Mouse (Mus musculus): ENCODE measurements around the gene Rpusd1. TPM values are rescaled to one million over a fixed set of nuclear protein-coding genes. Genes with fewer than 3 reads are reported as not detected.
A peak's percentile ranks its signal among the peaks of the same experiment; 100 is the strongest.

The Rpusd1 gene
- polyA plus RNA-seq, 1 experiment = 13.0 TPM

- Histone ChIP-seq H3K4me3 (no peak overlapping the region), H3K36me3 (ENCODE audit: control insufficient read depth, insufficient read depth) (no peaks in the 10 kb centered on the region), H3K4me2 (ENCODE audit: low read depth) (peak overlapping the region; percentile 68), H3K27me3 (ENCODE audit: control insufficient read depth, insufficient read depth, insufficient read length) (no peaks in the 10 kb centered on the region), H3ac (ENCODE audit: control insufficient read depth, insufficient read length) (no peak overlapping the region), H3K79me2 (ENCODE audit: control insufficient read depth, insufficient read depth) (no peaks in the 10 kb centered on the region)
- no peak for TF ChIP-seq POLR2A (IDR thresholded peaks at IDR 0.05; ENCODE audit: insufficient read length, low read depth)
- TF ChIP-seq CEBPB (IDR thresholded peaks at IDR 0.05; ENCODE audit: insufficient read depth, poor library complexity, severe bottlenecking) = no peak
- TF ChIP-seq E2F4 (IDR thresholded peaks at IDR 0.05; ENCODE audit: insufficient read depth) = no peak
- no peak for TF ChIP-seq MAX (IDR thresholded peaks at IDR 0.05; ENCODE audit: low read depth)
- TF ChIP-seq REST (IDR thresholded peaks at IDR 0.05; ENCODE audit: insufficient read depth, insufficient read length) = no peak
- TF ChIP-seq TCF3 (IDR thresholded peaks at IDR 0.05; ENCODE audit: insufficient read length, low read depth) = no peak
- TF ChIP-seq MYOG (IDR thresholded peaks at IDR 0.05; ENCODE audit: control insufficient read depth in 1 of 3, insufficient read depth in 1 of 3, insufficient read length in 2 of 3, low read depth in 2 of 3) = peak in 1 of 3 experiments; percentile 62
- peak in 2 of 3 experiments; percentile 11 to 63 for TF ChIP-seq MYOD1 (IDR thresholded peaks at IDR 0.05; ENCODE audit: control insufficient read depth in 1 of 3, insufficient read length in 2 of 3, low read depth in 2 of 3)
- peak; percentile 38 for TF ChIP-seq USF1 (IDR thresholded peaks at IDR 0.05; ENCODE audit: low read depth)
Measured at GRCm38 (mm10) chr17:25756378-25757242, 29.1 kb downstream of the Rpusd1 start.

DNA sequence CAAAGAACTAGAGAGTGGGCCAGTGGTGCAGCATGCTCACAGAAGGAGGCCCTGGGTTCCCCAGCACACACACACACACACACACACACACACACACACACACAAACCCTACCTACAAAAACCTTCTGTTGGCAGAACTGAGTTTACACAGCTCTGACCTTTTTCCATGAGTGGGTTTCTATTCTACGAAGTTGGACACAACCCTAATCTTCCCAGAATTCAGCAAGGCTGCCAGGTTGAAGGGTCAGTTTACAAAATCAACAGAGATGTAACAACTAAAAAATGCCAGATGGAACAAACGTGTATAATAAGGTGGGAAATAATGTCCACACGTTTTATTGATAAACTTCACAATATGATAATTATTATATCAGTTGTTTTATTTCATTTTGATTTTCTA is 30.2 kb downstream of the Rpusd1 start:
- Histone ChIP-seq H3K4me2 (ENCODE audit: low read depth) (peak overlapping the region; percentile 68), H3K4me3 (no peak overlapping the region), H3K79me2 (ENCODE audit: control insufficient read depth, insufficient read depth) (no peaks in the 10 kb centered on the region), H3K27me3 (ENCODE audit: control insufficient read depth, insufficient read depth, insufficient read length) (no peaks in the 10 kb centered on the region), H3K36me3 (ENCODE audit: control insufficient read depth, insufficient read depth) (no peaks in the 10 kb centered on the region), H3ac (ENCODE audit: control insufficient read depth, insufficient read length) (no peak overlapping the region)
- no peak for TF ChIP-seq POLR2AphosphoS2 (IDR thresholded peaks at IDR 0.05; ENCODE audit: insufficient read length, low read depth)
- TF ChIP-seq TCF12 (IDR thresholded peaks at IDR 0.05; ENCODE audit: insufficient read depth, poor library complexity, severe bottlenecking) = no peak
- TF ChIP-seq E2F4 (IDR thresholded peaks at IDR 0.05; ENCODE audit: insufficient read depth) = no peak
- no peak for TF ChIP-seq MYOD1 (IDR thresholded peaks at IDR 0.05; ENCODE audit: control insufficient read depth in 1 of 3, insufficient read length in 2 of 3, low read depth in 2 of 3)
- TF ChIP-seq TCF3 (IDR thresholded peaks at IDR 0.05; ENCODE audit: insufficient read length, low read depth) = no peak
- no peak for TF ChIP-seq CEBPB (IDR thresholded peaks at IDR 0.05; ENCODE audit: insufficient read depth, poor library complexity, severe bottlenecking)
- TF ChIP-seq MAX (IDR thresholded peaks at IDR 0.05; ENCODE audit: low read depth) = no peak
- no peak for TF ChIP-seq REST (IDR thresholded peaks at IDR 0.05; ENCODE audit: insufficient read depth, insufficient read length)
- TF ChIP-seq MYOG (IDR thresholded peaks at IDR 0.05; ENCODE audit: control insufficient read depth in 1 of 3, insufficient read depth in 1 of 3, insufficient read length in 2 of 3, low read depth in 2 of 3) = no peak
- no peak for TF ChIP-seq SRF (IDR thresholded peaks at IDR 0.05; ENCODE audit: control insufficient read depth, insufficient read length, low read depth)
- TF ChIP-seq POLR2A (IDR thresholded peaks at IDR 0.05; ENCODE audit: insufficient read length, low read depth) = no peak
- no peak for TF ChIP-seq USF1 (IDR thresholded peaks at IDR 0.05; ENCODE audit: low read depth)

DNA sequence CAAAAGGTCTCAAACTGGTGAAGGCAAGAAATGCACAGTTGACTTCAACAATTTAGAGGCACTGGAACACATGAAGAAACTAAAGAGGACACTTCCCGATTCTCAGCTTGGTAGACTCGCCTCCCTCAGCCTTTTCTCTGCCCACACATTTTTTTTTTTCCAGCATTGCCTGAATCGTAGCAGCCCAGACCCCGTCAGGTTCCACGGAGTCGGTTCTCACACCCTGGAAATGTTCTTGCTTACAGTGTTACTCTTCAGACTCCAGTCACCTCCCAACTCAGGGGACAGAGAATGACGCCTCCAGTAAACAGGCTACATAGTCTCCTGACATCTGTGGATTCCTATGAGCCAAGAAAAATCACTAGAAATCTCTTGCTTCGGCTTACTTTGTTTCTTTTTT is 32.7 kb downstream of the Rpusd1 start:
- Histone ChIP-seq H3K27me3 (ENCODE audit: control insufficient read depth, insufficient read depth, insufficient read length) (no peaks in the 10 kb centered on the region), H3ac (ENCODE audit: control insufficient read depth, insufficient read length) (no peak overlapping the region), H3K79me2 (ENCODE audit: control insufficient read depth, insufficient read depth) (no peaks in the 10 kb centered on the region), H3K36me3 (ENCODE audit: control insufficient read depth, insufficient read depth) (no peaks in the 10 kb centered on the region), H3K4me3 (no peak overlapping the region), H3K4me2 (ENCODE audit: low read depth) (no peak overlapping the region)
- no peak for TF ChIP-seq CEBPB (IDR thresholded peaks at IDR 0.05; ENCODE audit: insufficient read depth, poor library complexity, severe bottlenecking)
- TF ChIP-seq POLR2AphosphoS2 (IDR thresholded peaks at IDR 0.05; ENCODE audit: insufficient read length, low read depth) = no peak
- no peak for TF ChIP-seq E2F4 (IDR thresholded peaks at IDR 0.05; ENCODE audit: insufficient read depth)
- TF ChIP-seq MAX (IDR thresholded peaks at IDR 0.05; ENCODE audit: low read depth) = no peak
- TF ChIP-seq MYOG (IDR thresholded peaks at IDR 0.05; ENCODE audit: control insufficient read depth in 1 of 3, insufficient read depth in 1 of 3, insufficient read length in 2 of 3, low read depth in 2 of 3) = no peak
- no peak for TF ChIP-seq MYOD1 (IDR thresholded peaks at IDR 0.05; ENCODE audit: control insufficient read depth in 1 of 3, insufficient read length in 2 of 3, low read depth in 2 of 3)
- TF ChIP-seq USF1 (IDR thresholded peaks at IDR 0.05; ENCODE audit: low read depth) = no peak

DNA sequence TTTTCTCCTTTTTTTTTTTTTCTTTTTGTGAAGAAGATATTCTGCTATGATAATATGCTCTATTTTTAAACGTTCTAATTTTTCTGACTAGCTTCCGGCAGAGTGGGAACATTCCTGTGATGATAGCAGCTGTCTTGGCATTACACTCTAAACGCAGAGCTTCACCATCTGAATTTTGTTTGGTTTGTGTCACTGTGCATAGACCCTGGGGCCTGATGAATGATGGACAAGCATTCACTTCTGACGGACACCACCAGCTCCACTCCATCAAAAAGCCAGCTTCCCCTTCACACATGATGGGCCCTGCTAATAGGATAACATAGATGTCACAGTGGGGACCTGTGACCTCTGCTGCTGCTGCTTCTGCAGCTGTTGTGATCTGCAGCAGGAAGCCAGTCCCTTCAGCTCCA is 34.1 kb downstream of the Rpusd1 start:
- no peak overlapping the region for H3K4me3 ChIP-seq
- no peaks in the 10 kb centered on the region for H3K27me3 ChIP-seq (ENCODE audit: control insufficient read depth, insufficient read depth, insufficient read length)
- no peaks in the 10 kb centered on the region for H3K36me3 ChIP-seq (ENCODE audit: control insufficient read depth, insufficient read depth)
- H3K4me2 ChIP-seq (ENCODE audit: low read depth) = peak overlapping the region; percentile 34
- H3K79me2 ChIP-seq (ENCODE audit: control insufficient read depth, insufficient read depth) = no peaks in the 10 kb centered on the region
- TF ChIP-seq MYOG (IDR thresholded peaks at IDR 0.05; ENCODE audit: control insufficient read depth in 1 of 3, insufficient read depth in 1 of 3, insufficient read length in 2 of 3, low read depth in 2 of 3) = peak in 1 of 3 experiments; percentile 61
- TF ChIP-seq REST (IDR thresholded peaks at IDR 0.05; ENCODE audit: insufficient read depth, insufficient read length) = no peak
- TF ChIP-seq USF1 (IDR thresholded peaks at IDR 0.05; ENCODE audit: low read depth) = no peak
- TF ChIP-seq MYOD1 (IDR thresholded peaks at IDR 0.05; ENCODE audit: control insufficient read depth in 1 of 3, insufficient read length in 2 of 3, low read depth in 2 of 3) = peak in 1 of 3 experiments; percentile 58
- no peak overlapping the region for H3ac ChIP-seq (ENCODE audit: control insufficient read depth, insufficient read length)

DNA sequence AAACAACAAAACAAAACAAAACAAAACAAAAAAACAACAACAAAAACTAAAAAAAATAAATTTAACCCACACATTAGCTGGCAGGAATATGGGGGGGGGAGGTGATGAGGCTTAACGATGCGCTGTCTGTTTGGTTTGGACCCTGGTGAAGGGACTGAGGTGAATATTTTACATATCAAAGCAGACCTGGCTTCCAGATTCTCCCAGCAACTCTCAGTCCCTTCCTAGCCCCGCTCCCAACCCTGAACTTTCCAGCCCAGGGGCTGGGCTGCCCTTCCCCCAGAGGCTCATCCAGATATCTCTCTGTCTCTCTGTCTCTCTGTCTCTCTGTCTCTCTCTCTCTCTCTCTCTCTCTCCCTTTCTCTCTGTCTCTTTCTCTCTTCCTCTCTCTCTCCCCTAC is 35.1 kb downstream of the Rpusd1 start:
- no peaks in the 10 kb centered on the region for H3K27me3 ChIP-seq (ENCODE audit: control insufficient read depth, insufficient read depth, insufficient read length)
- no peaks in the 10 kb centered on the region for H3K36me3 ChIP-seq (ENCODE audit: control insufficient read depth, insufficient read depth)
- no peak overlapping the region for H3K4me2 ChIP-seq (ENCODE audit: low read depth)
- no peaks in the 10 kb centered on the region for H3K79me2 ChIP-seq (ENCODE audit: control insufficient read depth, insufficient read depth)
- H3K4me3 ChIP-seq = no peak overlapping the region
- no peak overlapping the region for H3ac ChIP-seq (ENCODE audit: control insufficient read depth, insufficient read length)
- no peak for TF ChIP-seq REST (IDR thresholded peaks at IDR 0.05; ENCODE audit: insufficient read depth, insufficient read length)
- TF ChIP-seq SRF (IDR thresholded peaks at IDR 0.05; ENCODE audit: control insufficient read depth, insufficient read length, low read depth) = no peak

Measured in myocyte (in vitro differentiated cells).